Mouse (Mus musculus): Measurements from ENCODE around the gene Tctex1d1.

DNA sequence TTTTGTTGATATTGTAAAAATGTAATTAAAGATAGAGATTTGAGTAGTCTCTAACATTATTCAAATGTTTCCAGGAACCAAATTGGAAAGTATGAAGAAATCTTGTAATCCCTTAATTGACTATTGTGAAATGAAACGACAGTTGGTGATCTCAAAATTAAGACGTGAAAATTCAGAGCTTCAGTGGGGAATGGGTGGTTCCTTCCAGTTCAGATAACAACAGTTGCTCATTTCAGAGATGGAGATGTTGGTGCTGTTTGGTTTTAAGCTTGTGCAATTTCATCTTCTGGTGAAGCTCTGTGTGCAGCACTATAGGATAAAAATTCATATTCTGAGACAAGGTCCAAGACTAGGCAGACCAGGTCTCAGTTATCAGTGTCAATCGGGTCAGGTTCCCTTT lies 6.3 kb upstream of the Tctex1d1 start:
- no peak for TF ChIP-seq CTCF (IDR thresholded peaks at IDR 0.05; ENCODE audit: extremely low read depth, insufficient read length, insufficient replicate concordance, low read depth, low read length)
- no peak for TF ChIP-seq POLR2A (IDR thresholded peaks at IDR 0.05; ENCODE audit: low read depth, low read length)
